Mouse (Mus musculus) myocyte (in vitro differentiated cells): ENCODE results near the gene Zfp593.

ENCODE experiments used
- E2F4 ChIP-seq: IDR thresholded peaks from one replicate; pipeline ENCODE4 v1.6.1; 2011; ENCODE audit warnings: mild to moderate bottlenecking, control low read depth, moderate library complexity; ENCODE audit not compliant: insufficient read depth
- MAX ChIP-seq: IDR thresholded peaks from one replicate; pipeline ENCODE4 v1.6.1; 2011; ENCODE audit warnings: low read depth, mild to moderate bottlenecking, control low read depth
- MYOG ChIP-seq, 3 experiments: IDR thresholded peaks; one replicate each; pipeline ENCODE4 v1.6.1; 2011; ENCODE audit warnings: control low read depth in 2 of 3, low read depth in 2 of 3, mild to moderate bottlenecking in 2 of 3; ENCODE audit not compliant: insufficient read length in 2 of 3, control insufficient read depth in 1 of 3, insufficient read depth in 1 of 3
- POLR2A ChIP-seq: IDR thresholded peaks from one replicate; pipeline ENCODE4 v1.6.1; 2011; ENCODE audit warnings: low read depth, mild to moderate bottlenecking, control low read depth, moderate library complexity; ENCODE audit not compliant: insufficient read length
- POLR2AphosphoS2 ChIP-seq: IDR thresholded peaks from one replicate; pipeline ENCODE4 v1.6.1; 2011; ENCODE audit warnings: low read depth, control low read depth; ENCODE audit not compliant: insufficient read length
- TCF12 ChIP-seq: IDR thresholded peaks from one replicate; pipeline ENCODE4 v1.6.1; 2011; ENCODE audit warnings: mild to moderate bottlenecking, control low read depth; ENCODE audit not compliant: poor library complexity, insufficient read depth, severe bottlenecking
- USF1 ChIP-seq: IDR thresholded peaks from one replicate; pipeline ENCODE4 v1.6.1; 2011; ENCODE audit warnings: low read depth, mild to moderate bottlenecking, control low read depth, moderate library complexity

GRCm38 (mm10) chr4:134250930-134251240 lies 5.5 kb upstream of the Zfp593 start:
- TF ChIP-seq POLR2A (no peak), POLR2AphosphoS2 (no peak), TCF12 (no peak), E2F4 (no peak), MYOG (IDR thresholded peaks at IDR 0.05; ENCODE audit: control insufficient read depth in 1 of 3, insufficient read depth in 1 of 3, insufficient read length in 2 of 3, low read depth in 2 of 3) (no peak), USF1 (no peak), MAX (no peak)
